Mouse (Mus musculus) stomach, embryonic 14.5 days (tissue): Measurements from ENCODE around the gene Gm1113. TPM values are rescaled to one million over a fixed set of nuclear protein-coding genes. Genes with fewer than 3 reads are reported as not detected.

ENCODE experiments used
- ATAC-seq: fragments of 200-750 bp; cut with Nextera tagmentation; 2 replicates; pipeline ENCODE4 v1.8.0; 2017; ENCODE audit warnings: low read depth, moderate TSS enrichment; ENCODE audit not compliant: insufficient number of reproducible peaks, insufficient read depth, low FRiP score
- H3K27ac ChIP-seq: fragments of 300-500 bp; sonication (generic); 2 replicates; pipeline ENCODE4 v1.5.1; 2014; ENCODE audit warnings: mild to moderate bottlenecking, low read length, moderate library complexity, mixed read lengths
- H3K27me3 ChIP-seq: fragments of 300-500 bp; sonication (generic); 2 replicates; pipeline ENCODE4 v1.6.1; 2014; ENCODE audit warnings: low read length, control low read depth, mixed read lengths; ENCODE audit not compliant: control insufficient read depth, insufficient read depth
- H3K36me3 ChIP-seq: fragments of 300-500 bp; sonication (generic); 2 replicates; pipeline ENCODE4 v1.6.1; 2014; ENCODE audit warnings: mild to moderate bottlenecking, control low read depth, low read length, moderate library complexity, mixed read lengths; ENCODE audit not compliant: control insufficient read depth, insufficient read depth
- H3K4me1 ChIP-seq: fragments of 300-500 bp; sonication (generic); 2 replicates; pipeline ENCODE4 v1.6.1; 2014; ENCODE audit warnings: low read length, control low read depth, mixed read lengths; ENCODE audit not compliant: control insufficient read depth, insufficient read depth
- H3K4me2 ChIP-seq: fragments of 300-500 bp; sonication (generic); replicated peaks from 2 replicates; pipeline ENCODE4 v1.6.1; 2014; ENCODE audit warnings: low read depth, low read length, control low read depth
- H3K4me3 ChIP-seq: fragments of 300-500 bp; sonication (generic); 2 replicates; pipeline ENCODE4 v1.5.1; 2014; ENCODE audit warnings: low read depth, low read length, control low read depth
- H3K9ac ChIP-seq: fragments of 300-500 bp; sonication (generic); replicated peaks from 2 replicates; pipeline ENCODE4 v1.6.1; 2014; ENCODE audit warnings: low read depth, mild to moderate bottlenecking, control low read depth, low read length, moderate library complexity, mixed read lengths
- H3K9me3 ChIP-seq: fragments of 300-500 bp; sonication (generic); 2 replicates; pipeline ENCODE4 v1.6.1; 2016; ENCODE audit warnings: low read depth, low read length, control low read depth; ENCODE audit not compliant: control insufficient read depth
- WGBS: fragments of 180-500 bp; shearing (Covaris S2); extraction: QIAGEN DNeasy Blood & Tissue Kit; methylation state at CpG from one replicate; pipeline ENCODE4 v1.1.7; 2014; 5-methylcytosine and 5-hydroxymethylcytosine counted together
- polyA plus RNA-seq: library from polyadenylated mRNA; unstranded; fragments of >200 nt; fragmentation: Nextera tagmentation; extraction: Ambion mirVana; gene quantifications from 2 replicates; pipeline ENCODE4 v1.2.1, GENCODE M21; 2014

Gene Gm1113
- polyA plus RNA-seq, 1 experiment from 2014 or later = not detected

DNA sequence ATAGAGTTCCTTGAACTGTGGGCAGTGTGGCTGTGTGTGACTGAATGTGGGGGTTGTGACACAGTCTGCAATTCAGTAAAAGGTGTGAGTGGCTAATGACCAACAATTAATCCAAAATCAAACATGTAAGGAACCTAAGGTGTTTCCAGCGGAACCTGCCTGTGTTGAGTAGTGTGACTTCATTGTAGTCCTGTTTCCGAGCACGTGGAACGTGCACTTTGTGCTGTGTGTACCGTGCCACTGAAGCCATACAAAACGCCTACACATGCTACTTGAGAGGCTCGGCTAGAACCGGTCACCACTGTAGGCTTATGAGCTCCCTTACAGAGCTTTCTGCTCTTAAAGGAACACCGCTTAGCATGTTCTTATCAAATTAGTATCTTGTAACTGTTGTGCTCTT is 30.4 kb upstream of the Gm1113 start:
- Histone ChIP-seq H3K27ac (no peak overlapping the region), H3K9ac (no peak overlapping the region), H3K4me2 (no peak overlapping the region), H3K4me3 (no peak overlapping the region), H3K4me1 (no peaks in the 10 kb centered on the region), H3K36me3 (no peaks in the 10 kb centered on the region), H3K27me3 (no peaks in the 10 kb centered on the region), H3K9me3 (no peaks in the 10 kb centered on the region)
- 78% methylated on average over 9 of the region's 9 CpGs for WGBS
- no peak for ATAC-seq

- no peak overlapping the region for H3K4me3 ChIP-seq
- no peak overlapping the region for H3K27ac ChIP-seq
- no peak for ATAC-seq
- H3K27me3 ChIP-seq = no peaks in the 10 kb centered on the region
- H3K4me1 ChIP-seq = no peaks in the 10 kb centered on the region
- no peak overlapping the region for H3K4me2 ChIP-seq
- no peak overlapping the region for H3K9ac ChIP-seq
- 77% methylated on average over 9 of the region's 9 CpGs for WGBS
- H3K36me3 ChIP-seq = no peaks in the 10 kb centered on the region
- H3K9me3 ChIP-seq = no peaks in the 10 kb centered on the region
These were observed 28.7 kb upstream of the Gm1113 start for GRCm38 (mm10) chr9:35546745-35547144.

GRCm38 (mm10) chr9:35545704-35546103 is 27.6 kb upstream of the Gm1113 start:
- 70% methylated on average over 12 of the region's 12 CpGs for WGBS
- no peaks in the 10 kb centered on the region for H3K27me3 ChIP-seq
- ATAC-seq = no peak
- no peaks in the 10 kb centered on the region for H3K4me1 ChIP-seq
- H3K27ac ChIP-seq = no peak overlapping the region
- no peak overlapping the region for H3K4me2 ChIP-seq
- no peaks in the 10 kb centered on the region for H3K36me3 ChIP-seq
- H3K9ac ChIP-seq = no peak overlapping the region
- H3K4me3 ChIP-seq = no peak overlapping the region
- no peaks in the 10 kb centered on the region for H3K9me3 ChIP-seq

DNA sequence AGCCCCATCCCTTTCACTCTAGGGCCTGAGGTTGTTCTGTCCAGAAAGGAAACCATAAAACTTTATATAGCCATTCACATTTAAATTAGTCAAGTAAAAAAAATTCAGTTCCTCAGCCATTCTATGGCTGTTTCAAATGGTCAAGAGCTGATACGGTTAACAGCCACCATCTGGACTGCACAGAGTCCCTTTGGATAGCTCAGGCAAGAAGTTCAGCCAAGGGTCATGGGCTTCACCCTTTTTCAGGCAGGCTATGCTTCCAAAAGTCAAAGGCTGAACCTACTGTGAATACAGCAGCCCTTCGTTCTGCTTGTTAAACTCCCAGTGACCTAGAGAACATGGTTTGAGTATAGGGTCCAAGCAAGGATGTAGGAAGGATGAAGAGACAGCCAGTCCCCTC is 26.6 kb upstream of the Gm1113 start:
- no peak overlapping the region for H3K4me3 ChIP-seq
- H3K27ac ChIP-seq = no peak overlapping the region
- no peaks in the 10 kb centered on the region for H3K9me3 ChIP-seq
- 71% methylated on average over 2 of the region's 2 CpGs for WGBS
- H3K4me2 ChIP-seq = no peak overlapping the region
- H3K9ac ChIP-seq = no peak overlapping the region
- ATAC-seq = no peak
- no peaks in the 10 kb centered on the region for H3K36me3 ChIP-seq
- H3K27me3 ChIP-seq = no peaks in the 10 kb centered on the region
- H3K4me1 ChIP-seq = no peaks in the 10 kb centered on the region

GRCm38 (mm10) chr9:35543099-35543860 is 25.2 kb upstream of the Gm1113 start:
- no peak for ATAC-seq
- Histone ChIP-seq H3K27ac (no peak overlapping the region), H3K4me3 (no peak overlapping the region), H3K27me3 (no peaks in the 10 kb centered on the region), H3K4me2 (no peak overlapping the region), H3K4me1 (no peaks in the 10 kb centered on the region), H3K9me3 (no peaks in the 10 kb centered on the region), H3K9ac (no peak overlapping the region), H3K36me3 (no peaks in the 10 kb centered on the region)
- WGBS = 81% methylated on average over 14 of the region's 14 CpGs

- H3K9ac ChIP-seq = no peak overlapping the region
- H3K4me1 ChIP-seq = no peaks in the 10 kb centered on the region
- H3K9me3 ChIP-seq = no peaks in the 10 kb centered on the region
- no peak overlapping the region for H3K4me3 ChIP-seq
- H3K4me2 ChIP-seq = no peak overlapping the region
- WGBS = 70% methylated on average over 6 of the region's 6 CpGs
- no peak overlapping the region for H3K27ac ChIP-seq
- no peaks in the 10 kb centered on the region for H3K36me3 ChIP-seq
- ATAC-seq = no peak
- H3K27me3 ChIP-seq = no peaks in the 10 kb centered on the region
These were observed 23.9 kb upstream of the Gm1113 start for GRCm38 (mm10) chr9:35541941-35542340.

DNA sequence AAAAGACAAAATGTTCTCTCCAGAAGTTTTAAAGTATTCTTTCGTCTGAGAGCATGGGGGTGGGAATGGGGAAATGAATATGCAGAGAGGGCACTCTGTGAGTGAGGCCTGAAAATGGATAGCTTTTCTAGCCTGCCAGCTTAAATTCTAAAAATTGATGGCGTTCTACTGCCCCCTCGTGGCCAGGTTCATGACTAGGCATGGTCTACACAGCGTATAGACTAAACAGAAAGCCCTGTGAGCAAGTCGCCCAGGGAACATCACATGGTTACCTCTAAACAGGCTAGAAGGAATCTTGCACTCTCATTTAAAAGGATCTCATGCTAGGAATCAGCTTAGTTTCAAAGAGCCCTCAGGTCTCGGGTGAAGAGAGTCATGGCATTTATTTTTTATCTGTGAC is 23.4 kb upstream of the Gm1113 start:
- Histone ChIP-seq H3K9me3 (no peaks in the 10 kb centered on the region), H3K4me2 (no peak overlapping the region), H3K9ac (no peak overlapping the region), H3K27ac (no peak overlapping the region), H3K4me3 (no peak overlapping the region), H3K4me1 (no peaks in the 10 kb centered on the region), H3K36me3 (no peaks in the 10 kb centered on the region), H3K27me3 (no peaks in the 10 kb centered on the region)
- ATAC-seq = 0 out of 2 replicates have a peak, but pooled peaks have one; percentile 80
- WGBS = 7% methylated on average over 6 of the region's 6 CpGs

DNA sequence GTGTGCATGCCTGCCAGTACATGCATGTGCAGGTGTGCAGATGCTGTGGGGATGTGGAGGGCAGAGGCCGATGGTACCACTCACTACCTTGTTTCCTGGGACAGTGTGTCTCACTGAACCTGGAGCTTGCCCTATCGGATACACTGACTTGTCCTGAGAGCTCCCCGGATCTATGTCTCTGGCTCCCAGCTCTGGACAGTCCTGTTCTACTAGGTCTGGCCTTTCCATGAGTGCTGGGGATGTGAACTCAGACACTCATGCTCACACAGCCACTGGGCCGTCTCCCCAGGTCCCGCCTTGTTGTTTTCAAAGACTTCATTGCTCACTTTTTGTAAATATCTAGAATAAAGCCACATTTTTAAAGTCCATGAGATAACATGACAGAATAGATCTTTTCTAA is 23.0 kb upstream of the Gm1113 start:
- H3K9me3 ChIP-seq = no peaks in the 10 kb centered on the region
- ATAC-seq = no peak
- no peak overlapping the region for H3K4me2 ChIP-seq
- no peaks in the 10 kb centered on the region for H3K27me3 ChIP-seq
- H3K27ac ChIP-seq = no peak overlapping the region
- H3K36me3 ChIP-seq = no peaks in the 10 kb centered on the region
- no peak overlapping the region for H3K9ac ChIP-seq
- no peaks in the 10 kb centered on the region for H3K4me1 ChIP-seq
- no peak overlapping the region for H3K4me3 ChIP-seq
- 87% methylated on average over 5 of the region's 5 CpGs for WGBS
